Mouse (Mus musculus) kidney, adult 2 months (tissue): Measurements from ENCODE around the gene Gpam. TPM values are rescaled to one million over a fixed set of nuclear protein-coding genes. Genes with fewer than 3 reads are reported as not detected.

ENCODE experiments used
- DNase-seq: peaks from one replicate; pipeline ENCODE4 v3.0.0; 2021
- H3K27ac ChIP-seq: fragments of 200-500 bp; 2 replicates; pipeline ENCODE4 v1.5.1; 2012; ENCODE audit warnings: low read depth, low read length, control low read depth, inconsistent platforms; ENCODE audit not compliant: insufficient read depth
- H3K27me3 ChIP-seq: fragments of 200-500 bp; replicated peaks from 2 replicates; pipeline ENCODE4 v1.6.1; 2012; ENCODE audit warnings: mild to moderate bottlenecking, moderate library complexity, low read length, inconsistent platforms; ENCODE audit not compliant: control insufficient read depth, insufficient read depth
- H3K36me3 ChIP-seq: fragments of 200-500 bp; 2 replicates; pipeline ENCODE4 v1.6.1; 2012; ENCODE audit warnings: mild to moderate bottlenecking, moderate library complexity, low read length, inconsistent platforms; ENCODE audit not compliant: control insufficient read depth, insufficient read depth
- H3K4me1 ChIP-seq: fragments of 200-500 bp; 2 replicates; pipeline ENCODE4 v1.6.1; 2011; ENCODE audit warnings: low read length; ENCODE audit not compliant: control insufficient read depth, insufficient read depth
- H3K4me3 ChIP-seq: fragments of 200-500 bp; 2 replicates; pipeline ENCODE4 v1.5.1; 2011; ENCODE audit warnings: mild to moderate bottlenecking, low read depth, low read length, control low read depth; ENCODE audit not compliant: insufficient read depth
- CTCF ChIP-seq: fragments of 200-500 bp; conservative IDR thresholded peaks from 2 replicates; pipeline ENCODE4 v1.5.1; 2011; ENCODE audit warnings: low read depth, mild to moderate bottlenecking, control low read depth, low read length, moderate library complexity, mixed read lengths; ENCODE audit not compliant: insufficient read depth, insufficient read length
- POLR2A ChIP-seq: fragments of 200-500 bp; IDR thresholded peaks from one replicate; pipeline ENCODE4 v1.6.1; 2011; ENCODE audit warnings: low read depth, low read length, control low read depth
- WGBS: fragments of 180-500 bp; shearing (Covaris S2); methylation state at CpG from one replicate; pipeline ENCODE4 v1.1.7; 2018; 5-methylcytosine and 5-hydroxymethylcytosine counted together
- polyA plus RNA-seq: library from polyadenylated mRNA; depleted of rRNA; stranded (reverse); fragments of >200 nt; gene quantifications from 2 replicates; pipeline ENCODE4 v1.2.3, GENCODE M21; 2012

Gpam gene
- polyA plus RNA-seq, 1 experiment = 56.6 TPM

- Histone ChIP-seq H3K27ac (no peak overlapping the region), H3K36me3 (no peaks in the 10 kb centered on the region), H3K4me3 (no peak overlapping the region), H3K4me1 (peaks cover 27% of the 10 kb centered on the region), H3K27me3 (no peaks in the 10 kb centered on the region)
- WGBS = 41% methylated on average over 1 of the region's 1 CpGs
- peak; percentile 38 for DNase-seq
- TF ChIP-seq POLR2A (no peak), CTCF (no peak)
Measured at GRCm38 (mm10) chr19:55131747-55132146, 4.7 kb upstream of the Gpam start.

GRCm38 (mm10) chr19:55128469-55128868 is 1.4 kb upstream of the Gpam start:
- TF ChIP-seq CTCF (no peak), POLR2A (no peak)
- no peaks in the 10 kb centered on the region for H3K27me3 ChIP-seq
- 100% methylated on average over 1 of the region's 1 CpGs for WGBS
- no peaks in the 10 kb centered on the region for H3K36me3 ChIP-seq
- H3K4me3 ChIP-seq = no peak overlapping the region
- H3K27ac ChIP-seq = no peak overlapping the region
- H3K4me1 ChIP-seq = peaks cover 9% of the 10 kb centered on the region
- no peak for DNase-seq

GRCm38 (mm10) chr19:55125456-55125855 is 1.6 kb downstream of the Gpam start:
- Histone ChIP-seq H3K27ac (no peak overlapping the region), H3K4me3 (no peak overlapping the region), H3K4me1 (peaks cover 14% of the 10 kb centered on the region), H3K27me3 (no peaks in the 10 kb centered on the region), H3K36me3 (no peaks in the 10 kb centered on the region)
- DNase-seq = no peak
- TF ChIP-seq CTCF = no peak
- TF ChIP-seq POLR2A = no peak
- WGBS = 77% methylated on average over 3 of the region's 3 CpGs

- Histone ChIP-seq H3K4me3 (no peak overlapping the region), H3K27ac (no peak overlapping the region), H3K4me1 (peaks cover 21% of the 10 kb centered on the region), H3K36me3 (no peaks in the 10 kb centered on the region), H3K27me3 (no peaks in the 10 kb centered on the region)
- 80% methylated on average over 11 of the region's 11 CpGs for WGBS
- TF ChIP-seq POLR2A (no peak), CTCF (no peak)
- no peak for DNase-seq
Measured at GRCm38 (mm10) chr19:55123001-55123536, 4.0 kb downstream of the Gpam start.

GRCm38 (mm10) chr19:55122351-55122980 is 4.6 kb downstream of the Gpam start:
- Histone ChIP-seq H3K4me1 (peaks cover 21% of the 10 kb centered on the region), H3K27ac (no peak overlapping the region)
- DNase-seq = peak; percentile 54

GRCm38 (mm10) chr19:55121836-55122235 is 5.2 kb downstream of the Gpam start:
- Histone ChIP-seq H3K4me3 (no peak overlapping the region), H3K36me3 (no peaks in the 10 kb centered on the region), H3K27ac (no peak overlapping the region), H3K27me3 (no peaks in the 10 kb centered on the region), H3K4me1 (peaks cover 21% of the 10 kb centered on the region)
- WGBS = 42% methylated on average over 6 of the region's 6 CpGs
- TF ChIP-seq POLR2A = no peak
- DNase-seq = no peak

More at GRCm38 (mm10) chr19:55122351-55122980, 4.6 kb downstream of the Gpam start:
- Histone ChIP-seq H3K36me3 (no peaks in the 10 kb centered on the region), H3K27me3 (no peaks in the 10 kb centered on the region), H3K4me3 (no peak overlapping the region)
- TF ChIP-seq CTCF (no peak), POLR2A (no peak)
- 78% methylated on average over 4 of the region's 4 CpGs for WGBS

- 55% methylated on average over 11 of the region's 11 CpGs for WGBS
- peak overlapping the region; percentile 81; the same call in 1 of the 2 replicates for H3K27ac ChIP-seq
- H3K36me3 ChIP-seq = no peaks in the 10 kb centered on the region
- H3K4me1 ChIP-seq = peaks cover 21% of the 10 kb centered on the region
- TF ChIP-seq CTCF (no peak), POLR2A (no peak)
- no peak overlapping the region for H3K4me3 ChIP-seq
- no peaks in the 10 kb centered on the region for H3K27me3 ChIP-seq
- DNase-seq = no peak
Measured at GRCm38 (mm10) chr19:55120518-55121244, 6.4 kb downstream of the Gpam start.
